Mouse (Mus musculus): ENCODE data around the gene 4930572O03Rik.
A peak's percentile ranks its signal among the peaks of the same experiment; 100 is the strongest.
"Not testable (repeated sequence)": the region's sequence is repeated elsewhere in the genome, so short reads cannot be mapped to it uniquely, and the experiment has no call there.

4930572O03Rik gene

DNA sequence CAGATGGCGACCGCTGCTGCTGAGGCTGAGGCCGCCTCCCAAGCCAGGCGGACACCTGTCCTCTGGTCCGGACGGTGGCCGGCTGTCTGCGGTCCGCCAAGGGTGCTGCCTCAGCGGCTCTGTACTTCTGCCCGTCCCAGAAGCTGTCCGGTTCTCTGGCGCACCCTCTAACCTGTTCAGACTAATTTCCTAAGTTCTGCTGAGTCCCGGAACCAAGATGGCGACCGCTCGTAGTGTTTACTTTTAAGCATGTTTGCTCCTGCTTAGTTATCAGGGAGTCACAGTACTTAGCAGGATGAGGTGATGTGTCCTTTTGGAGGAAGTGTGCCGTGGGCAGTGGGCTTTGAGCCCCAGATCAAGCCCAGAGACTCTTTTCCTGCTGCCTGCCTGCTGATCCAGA is 13.9 kb upstream of the 4930572O03Rik start:
- not testable (repeated sequence) for H3K36me3 ChIP-seq (ENCODE audit: insufficient read depth, low read length); H3K4me1 ChIP-seq (replicated peaks; ENCODE audit: low read depth, low read length); H3K27me3 ChIP-seq (ENCODE audit: insufficient read depth, low read length); H3K9me3 ChIP-seq (ENCODE audit: low read length)
- peak overlapping the region; percentile 65 for H3K4me3 ChIP-seq (replicated peaks; ENCODE audit: low read length)

DNA sequence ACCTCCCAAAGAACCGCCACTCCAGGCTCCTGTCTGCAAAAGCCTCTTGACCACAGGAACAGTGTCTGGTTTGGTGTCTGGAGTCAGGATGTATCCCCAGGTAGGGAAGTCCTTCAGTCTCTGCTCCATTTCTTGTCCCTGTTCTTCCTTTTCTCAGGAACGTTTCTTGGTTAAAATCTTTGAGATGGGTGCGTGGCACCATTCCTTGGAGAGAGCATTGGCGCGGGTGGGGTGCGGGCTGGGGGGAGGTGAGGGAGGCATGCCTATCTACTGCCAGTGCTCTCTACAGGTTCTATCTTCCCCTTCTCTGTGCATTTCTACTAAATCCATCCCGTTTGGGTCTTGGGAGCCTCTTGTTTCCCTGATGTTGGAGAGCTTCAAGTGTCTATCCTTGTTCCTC is 7.0 kb upstream of the 4930572O03Rik start:
- not testable (repeated sequence) for H3K9me3 ChIP-seq (ENCODE audit: low read length); H3K4me1 ChIP-seq (replicated peaks; ENCODE audit: low read depth, low read length); H3K27me3 ChIP-seq (ENCODE audit: insufficient read depth, low read length); H3K4me3 ChIP-seq (replicated peaks; ENCODE audit: low read length); H3K36me3 ChIP-seq (ENCODE audit: insufficient read depth, low read length)

DNA sequence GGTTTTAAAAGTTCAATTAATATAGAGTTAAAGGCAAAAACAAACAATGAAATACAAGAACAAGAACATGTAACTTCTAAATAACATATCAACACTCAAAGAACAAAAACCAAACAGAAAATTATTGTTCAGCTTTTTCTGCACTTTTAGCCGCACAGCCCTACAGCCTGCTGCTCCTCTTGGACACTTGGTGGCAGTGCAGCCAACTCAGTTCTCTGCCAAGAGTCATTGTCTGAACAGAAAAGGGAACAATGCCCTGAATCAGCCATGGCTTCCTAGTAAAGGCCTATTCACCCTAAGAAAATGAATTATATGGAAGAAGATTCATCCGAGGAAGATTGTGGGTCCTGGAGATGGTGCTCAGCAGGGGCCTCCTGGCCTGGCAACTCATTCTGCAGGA is 4.5 kb downstream of the 4930572O03Rik start:
- H3K36me3 ChIP-seq (ENCODE audit: insufficient read depth, low read length); H3K4me1 ChIP-seq (replicated peaks; ENCODE audit: low read depth, low read length); H3K27me3 ChIP-seq (ENCODE audit: insufficient read depth, low read length); H3K4me3 ChIP-seq (replicated peaks; ENCODE audit: low read length); H3K9me3 ChIP-seq (ENCODE audit: low read length): not testable (repeated sequence)

DNA sequence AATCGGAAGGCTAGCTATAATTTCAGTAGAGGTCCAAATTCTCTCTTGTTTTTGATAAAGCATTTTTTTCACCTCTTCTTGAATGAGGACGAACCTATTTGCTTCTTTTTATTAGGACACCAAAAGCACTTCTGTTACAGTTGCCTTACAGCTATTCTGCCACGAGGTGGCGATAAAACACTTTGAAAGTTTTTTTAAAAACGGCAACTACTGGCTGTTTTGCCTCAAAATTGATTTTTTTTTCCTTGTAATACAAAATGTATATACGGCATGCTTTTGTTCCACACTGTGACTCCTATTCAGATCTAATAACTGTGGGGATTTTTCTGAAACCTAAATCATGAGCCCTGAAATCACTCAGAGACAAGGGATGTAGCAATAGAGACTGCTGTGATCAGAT is 11.2 kb downstream of the 4930572O03Rik start:
- H3K4me1 ChIP-seq (replicated peaks; ENCODE audit: low read depth, low read length); H3K9me3 ChIP-seq (ENCODE audit: low read length); H3K27me3 ChIP-seq (ENCODE audit: insufficient read depth, low read length); H3K36me3 ChIP-seq (ENCODE audit: insufficient read depth, low read length); H3K4me3 ChIP-seq (replicated peaks; ENCODE audit: low read length): not testable (repeated sequence)

DNA sequence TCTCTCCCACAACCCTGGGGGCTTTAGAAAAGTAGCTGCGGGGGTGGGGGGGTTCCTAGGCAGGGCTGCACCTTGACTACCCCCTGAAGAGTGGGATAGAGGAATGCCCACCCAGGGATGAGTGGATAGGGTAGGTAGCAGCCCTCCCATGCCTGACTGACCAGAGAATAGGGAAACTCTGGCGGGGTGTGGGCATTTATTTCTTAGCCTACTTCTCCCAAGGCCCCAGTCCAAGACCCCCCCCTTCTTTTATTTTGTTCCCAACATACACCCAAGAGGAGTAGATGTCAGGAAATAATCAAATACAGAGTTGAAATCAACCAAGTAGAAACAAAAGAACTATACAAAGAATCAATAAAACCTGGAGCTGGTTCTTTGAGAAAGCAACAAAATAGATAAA is 19.2 kb downstream of the 4930572O03Rik start:
- not testable (repeated sequence) for H3K4me3 ChIP-seq (replicated peaks; ENCODE audit: low read length); H3K27me3 ChIP-seq (ENCODE audit: insufficient read depth, low read length); H3K9me3 ChIP-seq (ENCODE audit: low read length); H3K36me3 ChIP-seq (ENCODE audit: insufficient read depth, low read length); H3K4me1 ChIP-seq (replicated peaks; ENCODE audit: low read depth, low read length)

DNA sequence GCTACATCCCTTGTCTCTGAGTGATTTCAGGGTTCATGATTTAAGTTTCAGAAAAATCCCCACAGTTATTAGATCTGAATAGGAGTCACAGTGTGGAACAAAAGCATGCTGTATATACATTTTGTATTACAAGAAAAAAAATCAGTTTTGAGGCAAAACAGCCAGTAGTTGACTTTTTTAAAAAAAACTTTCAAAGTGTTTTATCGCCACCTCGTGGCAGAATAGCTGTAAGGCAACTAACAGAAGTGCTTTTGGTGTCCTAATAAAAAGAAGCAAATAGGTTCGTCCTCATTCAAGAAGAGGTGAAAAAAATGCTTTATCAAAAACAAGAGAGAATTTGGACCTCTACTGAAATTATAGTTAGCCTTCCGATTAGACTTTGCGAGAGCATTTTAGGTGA is 26.8 kb downstream of the 4930572O03Rik start:
- not testable (repeated sequence) for H3K36me3 ChIP-seq (ENCODE audit: insufficient read depth, low read length); H3K4me1 ChIP-seq (replicated peaks; ENCODE audit: low read depth, low read length); H3K4me3 ChIP-seq (replicated peaks; ENCODE audit: low read length); H3K9me3 ChIP-seq (ENCODE audit: low read length); H3K27me3 ChIP-seq (ENCODE audit: insufficient read depth, low read length)

DNA sequence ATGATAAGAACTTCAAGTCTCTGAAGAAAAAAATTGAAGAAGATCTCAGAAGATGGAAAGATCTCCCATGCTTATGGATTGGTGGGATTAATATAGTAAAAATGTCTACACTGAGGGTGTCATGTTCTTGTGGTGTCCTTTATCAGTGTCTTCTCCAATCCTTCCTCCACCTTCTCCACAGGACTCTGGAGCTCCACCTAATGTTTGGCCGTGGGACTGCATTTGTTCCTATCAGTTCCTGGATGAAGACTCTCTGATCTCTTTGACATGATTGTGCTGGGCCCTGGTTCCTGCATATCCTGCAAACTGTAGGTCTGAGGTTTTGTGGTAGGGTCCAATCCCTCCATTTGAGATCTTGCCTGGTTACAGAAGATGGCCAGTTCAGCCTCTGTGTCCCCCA is 28.7 kb downstream of the 4930572O03Rik start:
- H3K4me1 ChIP-seq (replicated peaks; ENCODE audit: low read depth, low read length); H3K27me3 ChIP-seq (ENCODE audit: insufficient read depth, low read length); H3K4me3 ChIP-seq (replicated peaks; ENCODE audit: low read length); H3K36me3 ChIP-seq (ENCODE audit: insufficient read depth, low read length); H3K9me3 ChIP-seq (ENCODE audit: low read length): not testable (repeated sequence)

DNA sequence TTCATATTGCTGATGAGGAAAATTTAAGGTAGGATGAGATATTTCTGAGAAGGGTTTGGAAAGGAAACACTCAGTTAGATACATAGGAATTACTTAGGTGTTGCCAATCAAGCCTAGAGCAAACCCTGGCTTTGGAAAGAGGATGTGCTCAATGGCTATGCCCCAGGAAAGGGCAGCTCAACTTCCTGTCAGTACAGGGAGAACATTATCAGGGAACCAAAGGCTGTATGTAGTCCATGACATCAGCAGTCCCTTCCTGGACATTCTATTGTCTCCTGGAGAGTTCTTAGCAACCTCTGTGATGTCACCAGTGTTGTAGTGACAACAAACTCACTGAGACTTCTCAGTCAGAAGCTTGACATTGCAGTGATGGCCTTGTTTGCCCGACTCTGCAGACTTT is 38.1 kb downstream of the 4930572O03Rik start, which contains the start of gene Speer4d:
Gene Speer4d (plus strand): TSS at position 301 of the 400 bp plus-strand sequence.
- H3K4me3 ChIP-seq (replicated peaks; ENCODE audit: low read length); H3K9me3 ChIP-seq (ENCODE audit: low read length); H3K36me3 ChIP-seq (ENCODE audit: insufficient read depth, low read length); H3K4me1 ChIP-seq (replicated peaks; ENCODE audit: low read depth, low read length); H3K27me3 ChIP-seq (ENCODE audit: insufficient read depth, low read length): not testable (repeated sequence)

DNA sequence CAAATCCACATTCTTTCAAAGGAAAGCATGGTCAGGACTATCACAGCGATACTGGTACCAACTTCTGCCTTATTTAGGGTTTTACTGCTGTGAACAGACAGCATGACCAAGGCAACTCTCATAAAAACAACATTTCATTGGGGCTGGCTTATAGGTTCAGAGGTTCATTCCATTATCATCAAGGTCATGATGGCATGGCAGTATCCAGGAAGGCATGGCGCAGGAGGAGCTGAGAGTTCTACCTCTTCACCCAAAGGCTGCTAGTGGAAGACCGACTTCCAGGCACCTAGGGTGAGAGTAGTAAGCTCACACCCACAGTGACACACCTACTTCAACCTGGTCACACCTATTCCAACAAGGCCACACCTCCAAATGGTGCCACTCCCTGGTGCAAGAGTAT is 40.7 kb downstream of the 4930572O03Rik start:
- H3K4me1 ChIP-seq (replicated peaks; ENCODE audit: low read depth, low read length); H3K27me3 ChIP-seq (ENCODE audit: insufficient read depth, low read length); H3K36me3 ChIP-seq (ENCODE audit: insufficient read depth, low read length); H3K4me3 ChIP-seq (replicated peaks; ENCODE audit: low read length); H3K9me3 ChIP-seq (ENCODE audit: low read length): not testable (repeated sequence)

DNA sequence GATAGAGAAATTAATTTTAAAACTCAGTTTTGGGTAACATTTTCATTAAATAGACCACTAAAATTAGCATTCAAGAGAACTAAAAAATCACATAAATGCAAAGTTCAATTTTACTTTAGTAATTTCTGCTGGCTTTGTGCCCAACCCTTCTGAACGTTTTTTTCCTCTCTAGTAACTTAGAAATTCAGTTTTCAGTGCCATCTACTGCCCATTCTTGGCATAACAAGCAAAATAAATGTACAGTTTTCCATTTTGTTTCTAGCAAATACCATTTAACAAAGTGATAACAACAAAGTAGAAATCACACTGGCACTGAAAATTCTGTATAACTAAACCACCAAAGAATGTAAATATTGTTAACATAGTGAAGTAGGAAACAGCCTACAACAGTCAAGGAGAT is 46.2 kb downstream of the 4930572O03Rik start:
- not testable (repeated sequence) for H3K27me3 ChIP-seq (ENCODE audit: insufficient read depth, low read length); H3K36me3 ChIP-seq (ENCODE audit: insufficient read depth, low read length); H3K9me3 ChIP-seq (ENCODE audit: low read length); H3K4me1 ChIP-seq (replicated peaks; ENCODE audit: low read depth, low read length); H3K4me3 ChIP-seq (replicated peaks; ENCODE audit: low read length)

DNA sequence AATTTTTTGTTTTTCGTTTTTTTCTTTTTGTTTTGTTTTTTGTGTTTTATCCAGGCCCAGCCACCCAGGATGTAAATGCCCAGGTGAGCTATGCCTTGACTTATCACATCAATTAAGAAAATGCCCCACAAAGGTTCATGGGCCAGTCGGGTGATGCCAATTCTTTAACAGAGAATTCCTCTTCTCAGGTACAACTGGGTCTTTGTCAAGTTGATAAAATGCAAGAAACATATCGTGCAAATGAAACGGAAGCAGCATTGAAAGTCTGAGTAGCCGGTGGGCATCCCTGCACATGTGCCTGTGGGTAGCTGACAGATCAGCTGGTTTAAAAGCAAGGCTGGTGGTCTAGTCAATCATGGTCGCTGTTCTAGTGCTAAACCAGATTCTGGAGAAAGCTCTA is 50.2 kb downstream of the 4930572O03Rik start:
- H3K9me3 ChIP-seq (ENCODE audit: low read length); H3K27me3 ChIP-seq (ENCODE audit: insufficient read depth, low read length); H3K4me3 ChIP-seq (replicated peaks; ENCODE audit: low read length); H3K36me3 ChIP-seq (ENCODE audit: insufficient read depth, low read length); H3K4me1 ChIP-seq (replicated peaks; ENCODE audit: low read depth, low read length): not testable (repeated sequence)

DNA sequence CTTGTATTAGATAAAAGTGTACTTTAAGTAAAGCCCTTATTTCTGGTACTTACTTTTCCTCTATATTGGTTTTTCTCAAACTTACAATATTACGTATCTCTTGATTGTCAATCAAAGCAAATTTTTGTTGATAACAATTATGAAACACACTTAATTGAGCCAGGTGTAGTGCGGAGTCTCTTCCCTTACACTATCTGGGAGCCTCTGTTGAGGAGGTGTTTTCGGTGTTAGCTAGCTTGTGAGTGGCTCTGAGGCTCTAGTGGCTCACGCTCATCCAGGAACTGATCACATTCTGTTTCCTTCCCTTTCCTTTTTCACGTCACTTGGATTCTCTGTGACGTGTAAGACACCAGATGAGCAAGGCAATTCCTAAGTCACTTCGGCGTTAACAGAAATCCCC is 53.3 kb downstream of the 4930572O03Rik start:
- not testable (repeated sequence) for H3K4me1 ChIP-seq (replicated peaks; ENCODE audit: low read depth, low read length); H3K36me3 ChIP-seq (ENCODE audit: insufficient read depth, low read length); H3K9me3 ChIP-seq (ENCODE audit: low read length); H3K4me3 ChIP-seq (replicated peaks; ENCODE audit: low read length); H3K27me3 ChIP-seq (ENCODE audit: insufficient read depth, low read length)

DNA sequence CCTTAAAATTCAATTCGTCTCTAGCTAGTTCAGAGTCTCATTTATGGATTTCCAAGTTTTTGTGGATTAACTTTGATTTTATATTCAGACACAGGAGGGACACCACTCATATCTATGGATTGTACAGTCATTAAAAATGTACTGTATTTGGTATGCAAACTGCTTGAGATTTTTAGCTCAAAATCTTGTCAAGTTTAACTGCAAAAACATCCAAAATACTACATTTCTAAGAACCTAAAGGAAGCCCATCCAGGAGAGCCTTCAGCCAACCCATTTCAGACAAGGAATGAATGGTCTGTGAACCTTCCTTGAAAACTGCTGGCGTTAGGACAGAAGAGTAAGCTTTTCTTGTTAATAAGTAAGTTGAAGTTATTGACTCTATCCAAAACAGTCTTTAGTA is 53.9 kb downstream of the 4930572O03Rik start:
- H3K36me3 ChIP-seq (ENCODE audit: insufficient read depth, low read length); H3K4me3 ChIP-seq (replicated peaks; ENCODE audit: low read length); H3K27me3 ChIP-seq (ENCODE audit: insufficient read depth, low read length); H3K9me3 ChIP-seq (ENCODE audit: low read length); H3K4me1 ChIP-seq (replicated peaks; ENCODE audit: low read depth, low read length): not testable (repeated sequence)

DNA sequence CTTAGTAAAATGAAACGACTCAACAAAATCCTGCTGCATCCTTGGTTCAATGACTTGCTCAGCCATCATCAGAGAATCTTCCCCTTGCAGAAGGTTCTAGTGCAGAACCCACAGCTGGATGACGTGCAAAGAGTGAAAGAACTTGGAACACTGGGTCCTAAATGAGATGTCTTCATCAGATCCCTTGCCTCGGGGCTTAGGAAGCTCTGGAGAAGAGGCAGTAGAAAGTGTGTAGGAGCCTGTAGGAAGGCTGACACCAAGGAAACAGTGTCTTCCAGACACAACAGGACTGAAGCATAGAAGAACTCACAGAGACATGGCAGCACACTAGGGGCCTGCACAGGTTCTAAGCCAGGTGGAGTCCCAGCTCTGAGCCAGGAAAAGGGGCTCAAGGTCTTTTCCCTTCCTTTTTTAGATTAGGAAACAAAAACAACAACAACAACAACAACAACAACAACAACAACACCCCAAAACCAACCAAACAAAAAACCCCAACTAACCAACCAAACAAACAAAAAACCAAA is 54.4 kb downstream of the 4930572O03Rik start:
- not testable (repeated sequence) for H3K9me3 ChIP-seq (ENCODE audit: low read length); H3K36me3 ChIP-seq (ENCODE audit: insufficient read depth, low read length); H3K27me3 ChIP-seq (ENCODE audit: insufficient read depth, low read length); H3K4me3 ChIP-seq (replicated peaks; ENCODE audit: low read length); H3K4me1 ChIP-seq (replicated peaks; ENCODE audit: low read depth, low read length)
